Mouse (Mus musculus): Measurements from ENCODE around the gene Saysd1. TPM values are rescaled to one million over a fixed set of nuclear protein-coding genes. Genes with fewer than 3 reads are reported as not detected.

Saysd1 gene
- 1 to 10 TPM in 1 of 2 experiments, under 1 TPM in 1; 0.90 to 1.1 TPM for total RNA-seq (2023)

GRCm38 (mm10) chr14:20138484-20139355, at the start of gene Saysd1:
Gene Saysd1, minus strand, starts transcription at chr14:20138534.

GRCm38 (mm10) chr14:20181466-20181921, 43.2 kb upstream of the Saysd1 start, which contains the start of gene Kcnk5:
Gene Kcnk5, minus strand, starts transcription at chr14:20181809.

Other genes with a start within 250 kb of the Saysd1 start
- 100 to 1,000 TPM in 1 of 2 experiments, 10 to 100 TPM in 1; 99.7 to 105 TPM for gene Gng2, start 160.9 kb downstream of the Saysd1 start, total RNA-seq (2023)
- under 1 TPM; 0.75 to 0.99 TPM for gene Kcnk5, start 43.3 kb upstream of the Saysd1 start, total RNA-seq (2023)
- not detected for gene Kcnk16, start 130.7 kb upstream of the Saysd1 start, total RNA-seq (2023)
- gene Nudt13, start 156.2 kb upstream of the Saysd1 start, total RNA-seq (2023): 10 to 100 TPM; 13.1 to 14.2 TPM
- gene Ecd, start 209.6 kb upstream of the Saysd1 start, total RNA-seq (2023): 10 to 100 TPM; 17.2 to 18.8 TPM
- gene Fam149b, start 209.6 kb upstream of the Saysd1 start, total RNA-seq (2023): 10 to 100 TPM; 19.7 to 21.1 TPM